Mouse (Mus musculus): ENCODE measurements around the gene Olfr568. TPM values are rescaled to one million over a fixed set of nuclear protein-coding genes. Genes with fewer than 3 reads are reported as not detected.

The Olfr568 gene
- not detected in 2 replicates for polyA plus RNA-seq (2016; fragmentation: Nextera tagmentation; extraction: Ambion mirVana)

- Histone ChIP-seq H3K27me3 (replicated peaks; ENCODE audit: low read depth, poor library complexity, severe bottlenecking) (no peaks in the 10 kb centered on the region), H3K9me3 (no peaks in the 10 kb centered on the region), H3K36me3 (replicated peaks) (no peaks in the 10 kb centered on the region), H3K4me3 (no peak within 1 kb of the TSS), H3K4me1 (no peaks in the 10 kb centered on the region), H3K27ac (replicated peaks) (no peak within 1 kb of the TSS)
- DNase-seq (ENCODE audit: low spot score), result no peak
Observed at GRCm38 (mm10) chr7:102876822-102877221, at the start of gene Olfr568. Gene Olfr568 (plus strand): TSS chr7:102877122.

- Histone ChIP-seq H3K4me3 (no peak overlapping the region), H3K9me3 (no peaks in the 10 kb centered on the region), H3K4me1 (no peaks in the 10 kb centered on the region), H3K27ac (replicated peaks) (no peak overlapping the region), H3K36me3 (replicated peaks) (no peaks in the 10 kb centered on the region), H3K27me3 (replicated peaks; ENCODE audit: low read depth, poor library complexity, severe bottlenecking) (no peaks in the 10 kb centered on the region)
- no peak for DNase-seq (ENCODE audit: low spot score)
Observed at GRCm38 (mm10) chr7:102855807-102856206, 21.1 kb upstream of the Olfr568 start.

GRCm38 (mm10) chr7:102858665-102859064 is 18.3 kb upstream of the Olfr568 start, which contains the start of gene Olfr566:
Gene Olfr566 (minus strand): TSS chr7:102858765.
- Histone ChIP-seq H3K27ac (replicated peaks) (no peak within 1 kb of the TSS), H3K36me3 (replicated peaks) (no peaks in the 10 kb centered on the region), H3K27me3 (replicated peaks; ENCODE audit: low read depth, poor library complexity, severe bottlenecking) (no peaks in the 10 kb centered on the region), H3K4me1 (no peaks in the 10 kb centered on the region), H3K4me3 (no peak within 1 kb of the TSS), H3K9me3 (no peaks in the 10 kb centered on the region)
- WGBS, result 81% methylated on average over 1 of the region's 1 CpGs
- no peak for DNase-seq (ENCODE audit: low spot score)

GRCm38 (mm10) chr7:102890782-102891181 is 13.9 kb downstream of the Olfr568 start, which contains the start of gene Olfr569:
Gene Olfr569 (minus strand): TSS chr7:102890882.
- Histone ChIP-seq H3K27ac (replicated peaks) (no peak within 1 kb of the TSS), H3K4me3 (no peak within 1 kb of the TSS), H3K4me1 (no peaks in the 10 kb centered on the region), H3K27me3 (replicated peaks; ENCODE audit: low read depth, poor library complexity, severe bottlenecking) (no peaks in the 10 kb centered on the region), H3K9me3 (no peaks in the 10 kb centered on the region), H3K36me3 (replicated peaks) (no peaks in the 10 kb centered on the region)
- WGBS, result 66% methylated on average over 3 of the region's 3 CpGs
- no peak for DNase-seq (ENCODE audit: low spot score)

- no peaks in the 10 kb centered on the region for H3K4me1 ChIP-seq
- no peak overlapping the region for H3K27ac ChIP-seq (replicated peaks)
- H3K4me3 ChIP-seq, result no peak overlapping the region
- WGBS, result 58% methylated on average over 1 of the region's 1 CpGs
- H3K27me3 ChIP-seq (replicated peaks; ENCODE audit: low read depth, poor library complexity, severe bottlenecking), result no peaks in the 10 kb centered on the region
- no peaks in the 10 kb centered on the region for H3K36me3 ChIP-seq (replicated peaks)
- no peak for DNase-seq (ENCODE audit: low spot score)
- H3K9me3 ChIP-seq, result no peaks in the 10 kb centered on the region
Observed at GRCm38 (mm10) chr7:102915261-102915660, 38.3 kb downstream of the Olfr568 start.

GRCm38 (mm10) chr7:102916405-102916804 is 39.5 kb downstream of the Olfr568 start:
- no peaks in the 10 kb centered on the region for H3K4me1 ChIP-seq
- no peaks in the 10 kb centered on the region for H3K27me3 ChIP-seq (replicated peaks; ENCODE audit: low read depth, poor library complexity, severe bottlenecking)
- no peak overlapping the region for H3K4me3 ChIP-seq
- H3K36me3 ChIP-seq (replicated peaks), result no peaks in the 10 kb centered on the region
- H3K27ac ChIP-seq (replicated peaks), result no peak overlapping the region
- no peak for DNase-seq (ENCODE audit: low spot score)
- H3K9me3 ChIP-seq, result no peaks in the 10 kb centered on the region
- WGBS, result 72% methylated on average over 5 of the region's 5 CpGs

GRCm38 (mm10) chr7:102917032-102917875 is 40.3 kb downstream of the Olfr568 start, which contains the start of gene Olfr571:
Gene Olfr571 (minus strand): TSS chr7:102917536.
- Histone ChIP-seq H3K27ac (replicated peaks) (no peak within 1 kb of the TSS), H3K9me3 (no peaks in the 10 kb centered on the region), H3K4me1 (no peaks in the 10 kb centered on the region), H3K27me3 (replicated peaks; ENCODE audit: low read depth, poor library complexity, severe bottlenecking) (no peaks in the 10 kb centered on the region), H3K4me3 (no peak within 1 kb of the TSS), H3K36me3 (replicated peaks) (no peaks in the 10 kb centered on the region)
- 54% methylated on average over 4 of the region's 4 CpGs for WGBS
- DNase-seq (ENCODE audit: low spot score), result no peak

- 21% methylated on average over 1 of the region's 1 CpGs for WGBS
- DNase-seq (ENCODE audit: low spot score), result no peak
- Histone ChIP-seq H3K9me3 (no peaks in the 10 kb centered on the region), H3K27ac (replicated peaks) (no peak overlapping the region), H3K27me3 (replicated peaks; ENCODE audit: low read depth, poor library complexity, severe bottlenecking) (no peaks in the 10 kb centered on the region), H3K36me3 (replicated peaks) (no peaks in the 10 kb centered on the region), H3K4me3 (no peak overlapping the region), H3K4me1 (no peaks in the 10 kb centered on the region)
Observed at GRCm38 (mm10) chr7:102919632-102920031, 42.7 kb downstream of the Olfr568 start.

- WGBS, result 66% methylated on average over 1 of the region's 1 CpGs
- Histone ChIP-seq H3K36me3 (replicated peaks) (no peaks in the 10 kb centered on the region), H3K4me1 (no peaks in the 10 kb centered on the region), H3K9me3 (no peaks in the 10 kb centered on the region), H3K27me3 (replicated peaks; ENCODE audit: low read depth, poor library complexity, severe bottlenecking) (no peaks in the 10 kb centered on the region), H3K4me3 (no peak within 1 kb of the TSS), H3K27ac (replicated peaks) (no peak within 1 kb of the TSS)
- DNase-seq (ENCODE audit: low spot score), result no peak
Observed at GRCm38 (mm10) chr7:102924109-102924508, 47.2 kb downstream of the Olfr568 start, which contains the start of gene Olfr572. Gene Olfr572 (plus strand): TSS chr7:102924409.

GRCm38 (mm10) chr7:102927105-102927504 is 50.2 kb downstream of the Olfr568 start:
- Histone ChIP-seq H3K9me3 (no peaks in the 10 kb centered on the region), H3K36me3 (replicated peaks) (no peaks in the 10 kb centered on the region), H3K4me3 (no peak overlapping the region), H3K27me3 (replicated peaks; ENCODE audit: low read depth, poor library complexity, severe bottlenecking) (no peaks in the 10 kb centered on the region), H3K27ac (replicated peaks) (no peak overlapping the region), H3K4me1 (no peaks in the 10 kb centered on the region)
- WGBS, result 73% methylated on average over 3 of the region's 3 CpGs
- DNase-seq (ENCODE audit: low spot score), result no peak

Other genes with a start within 250 kb of the Olfr568 start
- gene Olfr554, start 238.7 kb upstream of the Olfr568 start, polyA plus RNA-seq (2016; fragmentation: Nextera tagmentation; extraction: Ambion mirVana), result not detected in 2 replicates
- not detected in 2 replicates for gene Olfr555, start 218.3 kb upstream of the Olfr568 start, polyA plus RNA-seq (2016; fragmentation: Nextera tagmentation; extraction: Ambion mirVana)
- not detected in 2 replicates for gene Olfr556, start 212.2 kb upstream of the Olfr568 start, polyA plus RNA-seq (2016; fragmentation: Nextera tagmentation; extraction: Ambion mirVana)
- gene Trim68, start 189.8 kb upstream of the Olfr568 start, polyA plus RNA-seq (2016; fragmentation: Nextera tagmentation; extraction: Ambion mirVana), result 10.9 and 13.2 TPM in 2 replicates
- gene Olfr557, start 181.2 kb upstream of the Olfr568 start, polyA plus RNA-seq (2016; fragmentation: Nextera tagmentation; extraction: Ambion mirVana), result not detected in 2 replicates
- gene Olfr558, start 174.9 kb upstream of the Olfr568 start, polyA plus RNA-seq (2016; fragmentation: Nextera tagmentation; extraction: Ambion mirVana), result 0.09 TPM in 1 of 2 replicates, not detected in the other
- not detected in 2 replicates for gene Olfr33, start 158.1 kb upstream of the Olfr568 start, polyA plus RNA-seq (2016; fragmentation: Nextera tagmentation; extraction: Ambion mirVana)
- gene Olfr559, start 149.6 kb upstream of the Olfr568 start, polyA plus RNA-seq (2016; fragmentation: Nextera tagmentation; extraction: Ambion mirVana), result not detected in 2 replicates
- gene Olfr560, start 117.8 kb upstream of the Olfr568 start, polyA plus RNA-seq (2016; fragmentation: Nextera tagmentation; extraction: Ambion mirVana), result not detected in 2 replicates
- gene Olfr78, start 117.7 kb upstream of the Olfr568 start, polyA plus RNA-seq (2016; fragmentation: Nextera tagmentation; extraction: Ambion mirVana), result not detected in 2 replicates
- not detected in 2 replicates for gene Olfr561, start 105.9 kb upstream of the Olfr568 start, polyA plus RNA-seq (2016; fragmentation: Nextera tagmentation; extraction: Ambion mirVana)
- not detected in 2 replicates for gene Olfr564, start 73.6 kb upstream of the Olfr568 start, polyA plus RNA-seq (2016; fragmentation: Nextera tagmentation; extraction: Ambion mirVana)
- gene Olfr566, start 18.4 kb upstream of the Olfr568 start, polyA plus RNA-seq (2016; fragmentation: Nextera tagmentation; extraction: Ambion mirVana), result not detected in 2 replicates
- gene Olfr569, start 13.8 kb downstream of the Olfr568 start, polyA plus RNA-seq (2016; fragmentation: Nextera tagmentation; extraction: Ambion mirVana), result not detected in 2 replicates
- not detected in 2 replicates for gene Olfr570, start 17.5 kb downstream of the Olfr568 start, polyA plus RNA-seq (2016; fragmentation: Nextera tagmentation; extraction: Ambion mirVana)
- gene Olfr571, start 40.4 kb downstream of the Olfr568 start, polyA plus RNA-seq (2016; fragmentation: Nextera tagmentation; extraction: Ambion mirVana), result 0.07 TPM in 1 of 2 replicates, not detected in the other
- not detected in 2 replicates for gene Olfr572, start 47.3 kb downstream of the Olfr568 start, polyA plus RNA-seq (2016; fragmentation: Nextera tagmentation; extraction: Ambion mirVana)
- not detected in 2 replicates for gene Olfr573-ps1, start 65.5 kb downstream of the Olfr568 start, polyA plus RNA-seq (2016; fragmentation: Nextera tagmentation; extraction: Ambion mirVana)
- gene Olfr574, start 71.3 kb downstream of the Olfr568 start, polyA plus RNA-seq (2016; fragmentation: Nextera tagmentation; extraction: Ambion mirVana), result not detected in 2 replicates
- gene Olfr575, start 81.7 kb downstream of the Olfr568 start, polyA plus RNA-seq (2016; fragmentation: Nextera tagmentation; extraction: Ambion mirVana), result not detected in 2 replicates
- not detected in 2 replicates for gene Olfr576, start 85.5 kb downstream of the Olfr568 start, polyA plus RNA-seq (2016; fragmentation: Nextera tagmentation; extraction: Ambion mirVana)
- not detected in 2 replicates for gene Olfr577, start 98.8 kb downstream of the Olfr568 start, polyA plus RNA-seq (2016; fragmentation: Nextera tagmentation; extraction: Ambion mirVana)
- not detected in 2 replicates for gene Olfr578, start 112.2 kb downstream of the Olfr568 start, polyA plus RNA-seq (2016; fragmentation: Nextera tagmentation; extraction: Ambion mirVana)
- not detected in 2 replicates for gene Olfr582, start 160.9 kb downstream of the Olfr568 start, polyA plus RNA-seq (2016; fragmentation: Nextera tagmentation; extraction: Ambion mirVana)
- not detected in 2 replicates for gene Olfr583, start 174.2 kb downstream of the Olfr568 start, polyA plus RNA-seq (2016; fragmentation: Nextera tagmentation; extraction: Ambion mirVana)
- gene Olfr584, start 204.8 kb downstream of the Olfr568 start, polyA plus RNA-seq (2016; fragmentation: Nextera tagmentation; extraction: Ambion mirVana), result not detected in 2 replicates
- not detected in 2 replicates for gene Olfr585, start 220.6 kb downstream of the Olfr568 start, polyA plus RNA-seq (2016; fragmentation: Nextera tagmentation; extraction: Ambion mirVana)
- not detected in 2 replicates for gene Olfr586, start 248.5 kb downstream of the Olfr568 start, polyA plus RNA-seq (2016; fragmentation: Nextera tagmentation; extraction: Ambion mirVana)

All from embryonic facial prominence, embryonic 10.5 days (tissue).